Mouse (Mus musculus) splenic B cell, adult 2 months (primary cell): ENCODE data around the gene Robo2.

Source experiments
- DNase-seq: peaks from one replicate; pipeline ENCODE4 v3.0.0-alpha.2; 2011; ENCODE audit warnings: low read depth, low spot score
- H3K27me3 ChIP-seq: 2 replicates; pipeline ENCODE4 v1.6.1; 2012; ENCODE audit warnings: mild to moderate bottlenecking, low read length, moderate library complexity, mixed read lengths; ENCODE audit not compliant: control insufficient read depth, poor library complexity, insufficient read depth, severe bottlenecking
- H3K36me3 ChIP-seq: 2 replicates; pipeline ENCODE4 v1.6.1; 2012; ENCODE audit warnings: mild to moderate bottlenecking, low read length, moderate library complexity, mixed read lengths; ENCODE audit not compliant: control insufficient read depth, poor library complexity, insufficient read depth, severe bottlenecking

The Robo2 gene

GRCm38 (mm10) chr16:74200705-74201104 lies 210.9 kb downstream of the Robo2 start:
- no peak for DNase-seq
- Histone ChIP-seq H3K27me3 (no peaks in the 10 kb centered on the region), H3K36me3 (no peaks in the 10 kb centered on the region)

- no peaks in the 10 kb centered on the region for H3K27me3 ChIP-seq
- no peaks in the 10 kb centered on the region for H3K36me3 ChIP-seq
- DNase-seq, result no peak
Observed at GRCm38 (mm10) chr16:74200024-74200703, 211.5 kb downstream of the Robo2 start.

- DNase-seq, result no peak
- H3K27me3 ChIP-seq, result no peaks in the 10 kb centered on the region
Observed at GRCm38 (mm10) chr16:74192979-74193554, 218.6 kb downstream of the Robo2 start.

GRCm38 (mm10) chr16:74191621-74192020 lies 220.0 kb downstream of the Robo2 start:
- no peaks in the 10 kb centered on the region for H3K36me3 ChIP-seq
- no peaks in the 10 kb centered on the region for H3K27me3 ChIP-seq
- no peak for DNase-seq

More at GRCm38 (mm10) chr16:74192979-74193554, 218.6 kb downstream of the Robo2 start:
- no peaks in the 10 kb centered on the region for H3K36me3 ChIP-seq

- Histone ChIP-seq H3K36me3 (no peaks in the 10 kb centered on the region), H3K27me3 (no peaks in the 10 kb centered on the region)
- DNase-seq, result no peak
Observed at GRCm38 (mm10) chr16:74182509-74183113, 229.0 kb downstream of the Robo2 start.

- DNase-seq, result no peak
- H3K27me3 ChIP-seq, result no peaks in the 10 kb centered on the region
Observed at GRCm38 (mm10) chr16:74172673-74173072, 239.0 kb downstream of the Robo2 start.

GRCm38 (mm10) chr16:74169642-74170041 lies 242.0 kb downstream of the Robo2 start:
- no peaks in the 10 kb centered on the region for H3K36me3 ChIP-seq
- H3K27me3 ChIP-seq, result no peaks in the 10 kb centered on the region
- no peak for DNase-seq

More at GRCm38 (mm10) chr16:74172673-74173072, 239.0 kb downstream of the Robo2 start:
- H3K36me3 ChIP-seq, result no peaks in the 10 kb centered on the region

- Histone ChIP-seq H3K36me3 (no peaks in the 10 kb centered on the region), H3K27me3 (no peaks in the 10 kb centered on the region)
- no peak for DNase-seq
Observed at GRCm38 (mm10) chr16:74169121-74169520, 242.5 kb downstream of the Robo2 start.

- Histone ChIP-seq H3K36me3 (no peaks in the 10 kb centered on the region), H3K27me3 (no peaks in the 10 kb centered on the region)
- DNase-seq, result no peak
Observed at GRCm38 (mm10) chr16:74167832-74168231, 243.8 kb downstream of the Robo2 start.

GRCm38 (mm10) chr16:74162041-74162440 lies 249.6 kb downstream of the Robo2 start:
- no peak for DNase-seq
- Histone ChIP-seq H3K36me3 (no peaks in the 10 kb centered on the region), H3K27me3 (no peaks in the 10 kb centered on the region)

GRCm38 (mm10) chr16:74159189-74159588 lies 252.4 kb downstream of the Robo2 start:
- Histone ChIP-seq H3K27me3 (no peaks in the 10 kb centered on the region), H3K36me3 (no peaks in the 10 kb centered on the region)
- no peak for DNase-seq

- DNase-seq, result no peak
- no peaks in the 10 kb centered on the region for H3K36me3 ChIP-seq
- no peaks in the 10 kb centered on the region for H3K27me3 ChIP-seq
Observed at GRCm38 (mm10) chr16:74136181-74136580, 275.4 kb downstream of the Robo2 start.

GRCm38 (mm10) chr16:74132833-74133232 lies 278.8 kb downstream of the Robo2 start:
- no peak for DNase-seq
- no peaks in the 10 kb centered on the region for H3K27me3 ChIP-seq
- no peaks in the 10 kb centered on the region for H3K36me3 ChIP-seq

GRCm38 (mm10) chr16:74131370-74131769 lies 280.3 kb downstream of the Robo2 start:
- Histone ChIP-seq H3K36me3 (no peaks in the 10 kb centered on the region), H3K27me3 (no peaks in the 10 kb centered on the region)
- DNase-seq, result no peak

- H3K36me3 ChIP-seq, result no peaks in the 10 kb centered on the region
- no peak for DNase-seq
- no peaks in the 10 kb centered on the region for H3K27me3 ChIP-seq
Observed at GRCm38 (mm10) chr16:74128443-74128983, 283.1 kb downstream of the Robo2 start.
